Mouse (Mus musculus) embryonic facial prominence, embryonic 11.5 days (tissue): ENCODE measurements around the gene Gnmt. TPM values are rescaled to one million over a fixed set of nuclear protein-coding genes. Genes with fewer than 3 reads are reported as not detected.

Source experiments
- ATAC-seq: fragments of 200-750 bp; cut with Nextera tagmentation; replicated peaks from 2 replicates; pipeline ENCODE4 v1.8.0; 2017; ENCODE audit warnings: low read depth; ENCODE audit not compliant: insufficient number of reproducible peaks, low FRiP score, low TSS enrichment
- DNase-seq: peaks from one replicate; pipeline ENCODE4 v3.0.0-alpha.2; 2015; ENCODE audit warnings: low spot score
- H3K27ac ChIP-seq: fragments of 300-500 bp; sonication (generic); replicated peaks from 2 replicates; pipeline ENCODE4 v1.5.1; 2014; ENCODE audit warnings: mild to moderate bottlenecking, low read depth, low read length, control low read depth
- H3K27me3 ChIP-seq: fragments of 300-500 bp; sonication (generic); 2 replicates; pipeline ENCODE4 v1.6.1; 2014; ENCODE audit warnings: mild to moderate bottlenecking, low read length, moderate library complexity, mixed read lengths; ENCODE audit not compliant: control insufficient read depth, insufficient read depth
- H3K36me3 ChIP-seq: fragments of 300-500 bp; sonication (generic); replicated peaks from 2 replicates; pipeline ENCODE4 v1.6.1; 2014; ENCODE audit warnings: low read depth, mild to moderate bottlenecking, low read length, moderate library complexity, mixed read lengths; ENCODE audit not compliant: control insufficient read depth, insufficient read depth
- H3K4me1 ChIP-seq: fragments of 300-500 bp; sonication (generic); 2 replicates; pipeline ENCODE4 v1.6.1; 2014; ENCODE audit warnings: low read length, mixed read lengths; ENCODE audit not compliant: control insufficient read depth, insufficient read depth
- H3K4me2 ChIP-seq: fragments of 300-500 bp; sonication (generic); 2 replicates; pipeline ENCODE4 v1.6.1; 2014; ENCODE audit warnings: low read depth, mild to moderate bottlenecking, control low read depth, low read length, moderate library complexity
- H3K4me3 ChIP-seq: fragments of 300-500 bp; sonication (generic); 2 replicates; pipeline ENCODE4 v1.5.1; 2014; ENCODE audit warnings: low read depth, low read length, control low read depth
- H3K9ac ChIP-seq: fragments of 300-500 bp; sonication (generic); replicated peaks from 2 replicates; pipeline ENCODE4 v1.6.1; 2014; ENCODE audit warnings: mild to moderate bottlenecking, control low read depth, low read length
- H3K9me3 ChIP-seq: fragments of 300-500 bp; sonication (generic); replicated peaks from 2 replicates; pipeline ENCODE4 v1.6.1; 2016; ENCODE audit warnings: mild to moderate bottlenecking, low read length, inconsistent platforms, mixed read lengths; ENCODE audit not compliant: control insufficient read depth
- WGBS: fragments of 180-500 bp; shearing (Covaris S2); extraction: QIAGEN DNeasy Blood & Tissue Kit; methylation state at CpG from one replicate; pipeline ENCODE4 v1.1.7; 2014; 5-methylcytosine and 5-hydroxymethylcytosine counted together
- polyA plus RNA-seq: library from polyadenylated mRNA; unstranded; fragments of >200 nt; fragmentation: Nextera tagmentation; extraction: Ambion mirVana; gene quantifications from 2 replicates; pipeline ENCODE4 v1.2.1, GENCODE M21; 2014

Gene Gnmt
- polyA plus RNA-seq, 1 experiment from 2014 or later: 0.62 TPM

DNA sequence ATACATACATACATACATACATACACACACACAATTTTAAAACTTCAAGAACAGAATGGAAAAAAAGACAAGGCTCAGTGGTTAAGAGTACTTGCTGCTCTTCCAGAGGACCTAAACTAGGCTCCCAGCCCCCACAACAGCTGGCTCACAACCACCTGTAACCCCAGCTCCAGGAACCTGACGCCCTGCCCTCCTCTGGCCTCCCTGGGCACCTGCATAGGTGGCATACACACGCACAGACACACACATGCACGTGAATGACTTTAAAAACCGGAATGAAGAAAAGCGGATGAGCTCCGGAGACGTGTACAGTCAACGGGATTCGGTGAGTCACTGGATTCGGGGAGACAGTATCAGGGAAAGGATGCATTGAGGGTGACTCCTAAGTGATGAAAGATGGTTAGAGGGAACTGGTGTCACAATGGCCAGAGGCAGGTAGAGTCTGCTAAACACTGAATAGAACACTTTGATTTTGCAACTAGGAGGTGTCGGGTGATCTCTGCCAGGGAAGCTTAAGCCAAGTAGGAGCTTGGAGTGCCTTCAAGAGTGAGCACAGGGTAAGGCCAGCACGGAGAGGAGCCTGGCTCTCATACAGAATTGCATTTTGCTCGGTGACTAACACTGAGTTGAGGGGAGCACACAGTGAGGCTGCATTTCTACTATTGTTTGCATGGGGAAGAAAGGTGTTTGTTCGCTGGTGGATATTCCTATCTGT is 22.4 kb downstream of the Gnmt start:
- H3K4me2 ChIP-seq: no peak overlapping the region
- H3K27ac ChIP-seq: no peak overlapping the region
- ATAC-seq: no peak
- no peak overlapping the region for H3K4me3 ChIP-seq
- H3K9me3 ChIP-seq: no peaks in the 10 kb centered on the region
- no peak overlapping the region for H3K9ac ChIP-seq
- H3K4me1 ChIP-seq: peaks cover 10% of the 10 kb centered on the region
- DNase-seq: no peak
- H3K36me3 ChIP-seq: no peaks in the 10 kb centered on the region
- H3K27me3 ChIP-seq: no peaks in the 10 kb centered on the region
- WGBS: 91% methylated on average over 14 of the region's 14 CpGs

DNA sequence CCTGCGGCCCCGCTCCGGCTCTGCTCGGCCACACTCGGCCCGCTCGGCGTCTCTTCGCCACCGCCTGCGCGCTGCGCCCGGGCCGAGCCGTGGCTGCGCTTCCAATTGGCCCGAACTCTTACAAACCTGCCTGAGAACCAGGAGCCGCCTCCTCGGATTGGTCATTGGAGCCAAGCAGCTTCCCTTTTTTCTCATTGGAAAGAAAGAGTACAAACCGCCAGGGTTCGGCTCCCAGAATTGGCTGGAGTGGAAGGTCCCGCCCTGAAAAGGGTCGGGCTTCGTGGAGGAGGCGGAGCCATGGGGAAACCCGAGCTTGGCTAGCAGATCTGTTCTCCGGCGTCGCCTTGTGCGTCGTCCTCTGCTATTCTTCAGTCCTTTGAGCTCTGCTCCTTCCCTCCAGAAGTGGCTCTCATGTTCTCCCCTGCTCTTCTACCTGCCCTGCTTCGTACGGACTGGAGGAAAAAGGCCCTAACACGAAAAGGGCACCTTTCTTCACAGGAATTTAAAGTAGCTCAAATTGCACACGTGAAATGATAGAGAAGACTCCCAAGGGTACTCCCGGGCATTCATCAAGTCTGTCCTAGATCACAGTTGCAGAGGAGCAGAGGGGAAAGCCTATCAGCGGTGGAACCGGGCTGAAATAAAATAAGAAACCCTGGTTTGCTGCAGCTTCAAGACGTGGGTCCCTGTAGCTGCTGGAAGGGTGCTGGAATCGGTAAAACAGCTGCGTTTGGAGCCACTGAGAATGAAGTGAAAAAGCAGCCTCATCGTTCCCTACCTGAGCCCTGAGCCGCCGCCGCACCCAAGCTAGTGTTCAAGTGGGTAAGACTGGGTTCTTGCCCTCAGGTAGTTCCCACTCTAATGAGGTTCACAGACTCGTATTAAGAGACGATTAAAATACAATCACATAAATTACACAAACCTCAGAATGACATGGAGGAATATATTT is 23.8 kb downstream of the Gnmt start, which contains the start of gene Ppp2r5d:
Gene Ppp2r5d (minus strand): TSS at position 225 of the 949 bp plus-strand sequence.
- Histone ChIP-seq H3K9ac (peak within 1 kb of the TSS; percentile 90), H3K4me2 (peak within 1 kb of the TSS; percentile 70), H3K9me3 (no peaks in the 10 kb centered on the region), H3K36me3 (no peaks in the 10 kb centered on the region), H3K27me3 (no peaks in the 10 kb centered on the region), H3K4me1 (peaks cover 10% of the 10 kb centered on the region), H3K27ac (peak within 1 kb of the TSS; percentile 85), H3K4me3 (peak within 1 kb of the TSS; percentile 91)
- peak; percentile 94 for ATAC-seq
- under 1% methylated on average over 48 of the region's 48 CpGs for WGBS
- DNase-seq: peak; percentile 99

DNA sequence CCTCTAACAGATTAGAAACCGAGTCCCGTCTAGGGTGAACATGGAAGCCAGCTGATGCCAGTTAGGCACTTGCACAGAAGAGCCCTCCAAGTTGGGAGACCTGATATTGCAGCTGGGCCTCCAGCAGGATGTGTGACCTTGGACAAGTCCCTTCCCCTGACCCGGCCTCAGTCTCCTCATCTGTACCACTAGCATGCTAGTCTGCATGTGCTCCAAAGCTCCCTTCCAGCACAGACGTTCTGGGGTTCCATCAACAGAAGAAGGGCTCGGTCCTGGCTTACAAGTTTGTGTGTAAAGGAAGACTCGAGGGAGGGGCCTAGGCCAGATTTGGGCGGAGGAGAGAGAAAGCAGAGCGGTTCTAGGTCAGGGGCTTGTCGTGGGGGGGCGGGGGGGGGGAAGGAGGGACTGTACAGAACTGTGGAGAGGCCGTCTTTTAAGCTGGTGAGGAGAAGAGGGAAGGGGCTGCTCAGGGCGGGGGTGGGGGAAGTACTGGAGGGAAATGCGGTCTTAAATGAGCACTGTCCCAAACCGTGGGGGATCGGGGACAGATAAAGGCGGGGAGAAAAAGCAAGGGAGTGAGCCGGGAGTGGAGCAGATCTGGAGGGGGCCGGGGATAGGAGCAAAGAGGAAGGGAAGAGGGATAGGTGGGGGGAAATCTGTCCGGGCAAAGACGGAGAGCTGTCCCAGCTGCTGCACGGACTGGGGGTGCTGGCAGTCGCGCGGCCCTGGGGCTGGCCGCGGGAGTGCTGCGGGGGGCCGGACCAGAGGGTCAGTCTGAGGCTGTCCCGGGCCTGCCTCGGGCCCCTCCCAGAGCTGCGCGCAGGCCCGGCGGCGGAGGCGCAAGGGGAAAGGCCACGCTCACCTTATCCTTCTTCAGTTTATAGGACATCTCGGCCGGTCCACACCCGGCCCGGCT is 24.7 kb downstream of the Gnmt start:
- WGBS: 6% methylated on average over 23 of the region's 41 CpGs
- Histone ChIP-seq H3K4me2 (peak overlapping the region; percentile 69), H3K4me3 (peak overlapping the region; percentile 91), H3K9me3 (no peaks in the 10 kb centered on the region), H3K36me3 (no peaks in the 10 kb centered on the region), H3K9ac (peak overlapping the region; percentile 90), H3K27me3 (no peaks in the 10 kb centered on the region), H3K27ac (peak overlapping the region; percentile 85), H3K4me1 (peaks cover 10% of the 10 kb centered on the region)
- ATAC-seq (peak; percentile 79), DNase-seq (peak; percentile 28)

DNA sequence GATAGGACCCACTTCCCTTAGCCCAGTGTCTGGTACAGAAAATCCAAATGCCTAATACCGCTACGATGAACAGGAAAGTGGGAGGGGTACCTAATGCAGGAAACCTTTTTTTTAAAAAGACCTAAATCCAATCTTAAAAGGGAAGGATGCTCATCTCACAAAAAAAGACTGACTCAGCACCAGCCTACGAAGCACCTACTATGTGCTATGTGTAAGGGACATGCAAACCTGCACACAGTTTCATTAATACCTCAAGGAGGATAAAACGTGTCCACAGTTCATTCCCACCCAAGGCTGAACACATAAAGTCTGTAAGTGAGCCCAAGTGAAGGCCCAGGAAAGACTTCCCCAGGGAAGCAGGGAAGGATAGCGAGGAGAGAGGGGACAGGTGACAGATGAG is 26.5 kb downstream of the Gnmt start:
- Histone ChIP-seq H3K27me3 (no peaks in the 10 kb centered on the region), H3K9ac (peak overlapping the region; percentile 90), H3K4me2 (0 out of 2 replicates have a peak overlapping the region, but pooled peaks have one; percentile 69), H3K9me3 (no peaks in the 10 kb centered on the region), H3K4me1 (peaks cover 10% of the 10 kb centered on the region), H3K36me3 (no peaks in the 10 kb centered on the region; the same call in 1 of the 2 replicates), H3K4me3 (no peak overlapping the region), H3K27ac (no peak overlapping the region)
- DNase-seq (no peak), ATAC-seq (no peak)
- 88% methylated on average over 5 of the region's 5 CpGs for WGBS

DNA sequence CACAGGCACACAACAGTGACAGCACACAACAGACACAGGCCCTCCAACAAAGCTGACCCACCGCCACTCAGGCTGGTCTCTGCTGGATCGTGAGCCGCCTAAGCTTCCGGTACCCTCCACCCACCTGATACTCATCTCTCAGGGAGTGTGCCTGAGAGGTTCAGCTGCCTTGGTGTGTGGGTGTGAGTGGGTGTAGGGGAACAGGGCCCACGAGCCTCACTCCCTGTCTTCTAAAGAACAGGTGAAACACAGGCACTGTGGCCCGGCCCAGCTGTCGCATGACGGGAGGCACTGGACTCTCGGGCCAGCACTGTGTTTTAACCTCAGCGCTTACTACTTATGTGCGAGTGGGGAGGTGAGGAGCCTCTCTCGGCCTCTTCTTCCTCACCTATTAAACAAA is 26.9 kb downstream of the Gnmt start:
- DNase-seq: no peak
- 86% methylated on average over 12 of the region's 12 CpGs for WGBS
- no peak overlapping the region for H3K4me2 ChIP-seq
- no peak overlapping the region; the same call in 1 of the 2 replicates for H3K9ac ChIP-seq
- peaks cover 10% of the 10 kb centered on the region for H3K4me1 ChIP-seq
- no peaks in the 10 kb centered on the region for H3K9me3 ChIP-seq
- no peak overlapping the region for H3K27ac ChIP-seq
- no peak overlapping the region for H3K4me3 ChIP-seq
- no peaks in the 10 kb centered on the region; the same call in 1 of the 2 replicates for H3K36me3 ChIP-seq
- ATAC-seq: no peak
- H3K27me3 ChIP-seq: no peaks in the 10 kb centered on the region

DNA sequence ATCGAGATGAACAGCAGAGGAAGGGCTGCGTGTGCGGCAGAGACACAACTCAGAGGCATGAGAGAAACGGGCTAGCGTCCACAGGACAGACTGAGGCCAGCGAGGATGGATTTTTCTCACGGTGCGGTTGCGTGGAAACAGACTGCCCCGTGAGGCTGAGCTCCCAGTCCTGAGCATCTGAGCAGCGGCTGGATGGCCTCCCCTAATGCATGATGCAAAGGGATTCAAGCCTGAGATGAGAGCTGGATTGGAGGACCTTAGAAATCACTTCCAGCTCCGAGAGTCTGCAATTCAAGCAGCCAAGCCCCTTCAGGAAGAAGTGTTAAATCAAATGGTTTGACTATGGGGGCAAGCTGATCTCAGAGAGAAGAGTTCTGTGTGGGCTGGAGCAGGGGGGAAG is 27.5 kb downstream of the Gnmt start:
- Histone ChIP-seq H3K9ac (no peak overlapping the region; the same call in 1 of the 2 replicates), H3K4me2 (no peak overlapping the region), H3K36me3 (no peaks in the 10 kb centered on the region; the same call in 1 of the 2 replicates), H3K9me3 (no peaks in the 10 kb centered on the region), H3K4me3 (no peak overlapping the region), H3K27ac (no peak overlapping the region), H3K4me1 (peaks cover 10% of the 10 kb centered on the region), H3K27me3 (no peaks in the 10 kb centered on the region)
- WGBS: 87% methylated on average over 12 of the region's 12 CpGs
- no peak for DNase-seq
- no peak for ATAC-seq

DNA sequence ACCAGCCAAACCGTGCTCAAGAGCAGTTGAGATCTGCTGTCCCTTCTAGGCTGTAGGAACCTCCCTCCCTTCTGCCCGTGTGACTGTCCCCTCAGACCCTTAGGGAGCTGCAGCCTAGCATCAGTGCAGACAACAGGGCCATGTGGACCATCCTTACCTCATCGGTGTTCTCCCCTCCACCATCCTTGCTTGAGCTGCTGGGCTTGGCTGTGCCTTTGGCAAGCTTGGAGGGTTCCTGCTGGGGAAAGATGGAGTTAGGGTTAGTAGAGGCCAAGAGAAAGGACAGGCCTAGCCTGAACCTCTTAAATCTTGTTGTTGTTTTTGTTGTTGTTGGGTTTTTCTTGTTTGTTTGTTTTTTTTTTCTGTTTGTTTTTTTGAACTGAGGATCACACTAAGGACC is 29.1 kb downstream of the Gnmt start:
- 92% methylated on average over 3 of the region's 3 CpGs for WGBS
- H3K36me3 ChIP-seq: no peaks in the 10 kb centered on the region; the same call in 1 of the 2 replicates
- ATAC-seq: no peak
- peaks cover 10% of the 10 kb centered on the region for H3K4me1 ChIP-seq
- no peak overlapping the region for H3K27ac ChIP-seq
- no peak for DNase-seq
- H3K9me3 ChIP-seq: no peaks in the 10 kb centered on the region
- no peak overlapping the region for H3K9ac ChIP-seq
- H3K27me3 ChIP-seq: no peaks in the 10 kb centered on the region
- no peak overlapping the region for H3K4me2 ChIP-seq
- H3K4me3 ChIP-seq: no peak overlapping the region
